Mouse (Mus musculus): ENCODE measurements at regions not wholly inside any gene's neighbourhood (a gene's known extent, or its start where the extent isn't known, plus 50 kb on each side); places are given as distances from the start of the nearest gene placed in this dataset.

DNA sequence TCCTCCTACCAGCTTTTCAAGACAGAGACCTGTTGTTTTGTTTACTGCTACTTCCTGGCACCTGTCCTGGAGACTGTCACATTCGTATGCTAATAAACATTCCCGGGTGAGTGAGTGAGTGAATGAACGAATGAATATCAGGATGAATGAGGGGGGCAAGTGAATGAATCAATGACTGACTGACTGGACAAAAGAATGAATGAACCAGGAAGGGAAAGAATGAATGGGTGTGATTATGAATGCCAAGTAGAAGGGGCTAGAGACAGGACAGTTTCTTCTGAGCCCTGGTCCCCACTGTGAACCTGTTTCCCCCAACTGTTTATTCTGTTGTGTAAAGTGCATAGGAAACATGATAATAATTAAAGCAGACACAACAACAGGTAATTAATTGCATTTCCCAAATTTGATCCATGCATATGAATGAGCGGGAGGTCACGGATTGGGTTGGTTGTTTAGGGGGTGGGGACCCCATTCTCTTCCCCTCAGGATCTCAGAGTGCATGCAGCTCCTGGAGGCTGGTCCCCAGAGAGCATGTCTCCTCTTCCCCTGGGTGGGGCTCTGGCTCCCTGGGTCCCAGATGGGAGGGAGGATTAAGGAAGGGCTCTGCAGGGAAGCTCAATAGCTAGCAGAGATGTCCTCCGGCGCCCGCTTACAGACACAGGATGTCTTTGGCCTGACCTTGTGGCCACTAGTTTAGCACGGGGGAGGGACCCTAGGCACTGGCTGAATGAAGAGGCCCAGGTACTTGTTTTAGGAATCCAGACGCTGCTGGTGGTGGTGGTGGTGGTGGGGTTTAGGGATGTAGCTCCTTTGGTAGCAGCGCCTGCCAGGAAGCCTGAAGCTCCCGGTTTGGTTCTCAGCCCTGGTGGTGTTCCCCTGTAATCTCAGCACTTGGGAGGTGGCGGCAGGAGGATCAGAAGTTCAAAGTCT lies 65.4 kb upstream of the Casz1 start:
- no peak overlapping the region for H3K4me3 ChIP-seq (ENCODE audit: low read depth, low read length)
- no peaks in the 10 kb centered on the region for H3K36me3 ChIP-seq (ENCODE audit: insufficient read depth)
- H3K27ac ChIP-seq (ENCODE audit: low read depth, low read length), result no peak overlapping the region
- 27% methylated on average over 13 of the region's 13 CpGs for WGBS
- H3K4me1 ChIP-seq (ENCODE audit: insufficient read depth), result no peaks in the 10 kb centered on the region
- DNase-seq, result no peak
- H3K9me3 ChIP-seq (ENCODE audit: low read length), result no peaks in the 10 kb centered on the region
- H3K27me3 ChIP-seq (ENCODE audit: insufficient read depth, low read length), result 0 out of 2 replicates have a peak, but pooled peaks cover 7% of the 10 kb centered on the region
- no peak for ATAC-seq
- no peak overlapping the region for H3K9ac ChIP-seq
- H3K4me2 ChIP-seq (ENCODE audit: low read depth), result no peak overlapping the region
- no peak for TF ChIP-seq CTCF (IDR thresholded peaks at IDR 0.05; ENCODE audit: low read depth)

DNA sequence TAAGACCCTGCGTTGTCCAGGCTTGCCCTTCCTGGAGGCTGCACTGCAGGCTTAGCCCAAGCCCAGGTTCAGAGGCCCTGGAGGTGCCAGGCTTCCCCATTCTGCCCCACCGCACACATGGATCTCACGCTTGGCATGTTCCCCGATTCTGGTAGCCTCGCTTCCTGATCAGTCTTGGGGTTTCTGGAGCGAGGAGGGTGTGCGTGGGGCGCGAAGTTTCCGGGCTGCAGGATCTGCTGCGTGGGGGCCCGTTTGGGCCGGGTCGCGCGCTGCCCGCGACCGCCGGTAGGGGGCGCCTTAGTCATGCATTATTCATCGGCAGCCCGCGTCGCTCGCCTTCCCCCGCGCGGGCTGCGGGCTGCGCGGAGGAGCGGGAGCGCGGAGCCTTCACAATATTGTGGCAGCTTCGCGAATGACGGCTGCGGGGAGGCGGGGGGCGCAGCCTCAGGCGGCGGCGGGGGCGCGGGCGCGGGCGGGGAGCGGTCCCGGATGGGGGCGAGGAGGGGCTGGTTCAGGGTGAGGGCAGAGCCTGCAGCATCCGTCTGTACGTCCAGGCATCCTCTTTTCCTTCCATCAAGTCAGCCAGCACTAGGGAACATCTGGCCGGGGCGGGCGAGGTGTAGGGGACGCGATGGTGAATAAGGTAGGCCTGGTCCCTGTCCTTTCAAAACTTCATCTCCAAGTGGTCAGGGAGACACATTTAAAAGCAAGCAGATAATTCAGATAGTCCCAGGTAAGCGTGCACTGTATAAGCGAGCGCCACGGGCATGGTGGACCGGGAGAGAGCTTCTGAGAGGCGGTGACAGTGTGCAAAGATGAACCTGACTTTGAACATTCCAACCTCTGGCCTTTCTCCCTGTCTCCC lies 61.4 kb upstream of the Casz1 start:
- Histone ChIP-seq H3K36me3 (ENCODE audit: insufficient read depth) (no peaks in the 10 kb centered on the region), H3K27me3 (ENCODE audit: insufficient read depth, low read length) (peaks cover 7% of the 10 kb centered on the region; the same call in 1 of the 2 replicates), H3K9ac (peak overlapping the region; percentile 35; the same call in 1 of the 2 replicates), H3K4me3 (ENCODE audit: low read depth, low read length) (peak overlapping the region; percentile 33), H3K9me3 (ENCODE audit: low read length) (no peaks in the 10 kb centered on the region), H3K4me1 (ENCODE audit: insufficient read depth) (no peaks in the 10 kb centered on the region), H3K4me2 (ENCODE audit: low read depth) (peak overlapping the region; percentile 65), H3K27ac (ENCODE audit: low read depth, low read length) (no peak overlapping the region)
- peak; percentile 87 for DNase-seq
- peak; percentile 86 for TF ChIP-seq CTCF (IDR thresholded peaks at IDR 0.05; ENCODE audit: low read depth)
- ATAC-seq, result peak; percentile 93
- WGBS, result 5% methylated on average over 56 of the region's 65 CpGs

DNA sequence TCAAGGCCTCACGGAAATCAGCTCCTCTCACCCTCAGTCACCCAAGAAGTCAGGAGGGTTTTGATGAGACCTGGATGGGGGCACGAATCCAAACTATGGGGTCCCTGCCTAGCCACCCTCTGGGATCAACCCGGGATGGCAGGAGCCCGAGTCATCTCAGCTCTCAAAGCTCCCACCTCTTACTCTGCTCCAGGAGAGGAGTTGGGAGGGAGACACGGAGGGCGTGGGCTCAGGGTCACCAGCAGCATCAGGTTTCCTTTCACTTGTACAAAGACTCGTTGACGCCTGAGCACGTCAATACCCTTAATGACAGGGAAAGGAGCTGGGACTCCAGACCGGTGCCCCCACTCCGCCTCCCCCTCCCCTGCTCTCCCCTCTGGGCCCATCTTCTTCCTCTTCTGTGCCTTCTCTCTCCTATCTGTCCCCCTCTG lies 60.8 kb upstream of the Casz1 start:
- no peak for DNase-seq

DNA sequence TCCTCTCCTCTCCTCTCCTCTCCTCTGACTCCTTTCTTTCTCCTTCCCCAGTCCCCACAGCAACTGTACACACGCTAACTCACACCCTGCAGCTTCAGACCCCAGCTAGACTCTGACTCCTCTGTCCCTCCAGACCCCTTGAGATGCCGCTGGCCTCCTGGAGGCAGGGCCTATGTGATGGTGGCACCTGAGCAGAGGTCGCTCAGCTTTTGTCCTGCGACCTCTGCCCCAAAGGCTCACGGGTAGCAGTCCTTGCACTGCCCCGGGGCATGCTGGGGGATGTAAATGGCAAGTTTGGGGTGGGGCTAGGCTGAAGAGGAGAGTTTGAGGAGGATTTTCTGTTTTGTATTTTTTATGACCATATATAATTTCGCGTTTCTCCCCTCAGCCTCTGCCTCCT lies 60.2 kb upstream of the Casz1 start:
- Histone ChIP-seq H3K4me3 (ENCODE audit: low read depth, low read length) (no peak overlapping the region), H3K4me1 (ENCODE audit: insufficient read depth) (no peaks in the 10 kb centered on the region), H3K9ac (no peak overlapping the region), H3K36me3 (ENCODE audit: insufficient read depth) (no peaks in the 10 kb centered on the region), H3K4me2 (ENCODE audit: low read depth) (no peak overlapping the region), H3K9me3 (ENCODE audit: low read length) (no peaks in the 10 kb centered on the region), H3K27me3 (ENCODE audit: insufficient read depth, low read length) (peaks cover 7% of the 10 kb centered on the region; the same call in 1 of the 2 replicates), H3K27ac (ENCODE audit: low read depth, low read length) (no peak overlapping the region)
- no peak for TF ChIP-seq CTCF (IDR thresholded peaks at IDR 0.05; ENCODE audit: low read depth)
- ATAC-seq (no peak), DNase-seq (no peak)
- WGBS, result 56% methylated on average over 8 of the region's 8 CpGs

More for the DNA sequence above, 60.8 kb upstream of the Casz1 start:
- Histone ChIP-seq H3K4me1 (ENCODE audit: insufficient read depth) (no peaks in the 10 kb centered on the region), H3K27me3 (ENCODE audit: insufficient read depth, low read length) (peaks cover 7% of the 10 kb centered on the region; the same call in 1 of the 2 replicates), H3K4me3 (ENCODE audit: low read depth, low read length) (no peak overlapping the region), H3K36me3 (ENCODE audit: insufficient read depth) (no peaks in the 10 kb centered on the region), H3K27ac (ENCODE audit: low read depth, low read length) (no peak overlapping the region), H3K9me3 (ENCODE audit: low read length) (no peaks in the 10 kb centered on the region), H3K4me2 (ENCODE audit: low read depth) (peak overlapping the region; percentile 65; the same call in 1 of the 2 replicates), H3K9ac (no peak overlapping the region)
- 20% methylated on average over 11 of the region's 11 CpGs for WGBS
- no peak for ATAC-seq
- TF ChIP-seq CTCF (IDR thresholded peaks at IDR 0.05; ENCODE audit: low read depth), result no peak

DNA sequence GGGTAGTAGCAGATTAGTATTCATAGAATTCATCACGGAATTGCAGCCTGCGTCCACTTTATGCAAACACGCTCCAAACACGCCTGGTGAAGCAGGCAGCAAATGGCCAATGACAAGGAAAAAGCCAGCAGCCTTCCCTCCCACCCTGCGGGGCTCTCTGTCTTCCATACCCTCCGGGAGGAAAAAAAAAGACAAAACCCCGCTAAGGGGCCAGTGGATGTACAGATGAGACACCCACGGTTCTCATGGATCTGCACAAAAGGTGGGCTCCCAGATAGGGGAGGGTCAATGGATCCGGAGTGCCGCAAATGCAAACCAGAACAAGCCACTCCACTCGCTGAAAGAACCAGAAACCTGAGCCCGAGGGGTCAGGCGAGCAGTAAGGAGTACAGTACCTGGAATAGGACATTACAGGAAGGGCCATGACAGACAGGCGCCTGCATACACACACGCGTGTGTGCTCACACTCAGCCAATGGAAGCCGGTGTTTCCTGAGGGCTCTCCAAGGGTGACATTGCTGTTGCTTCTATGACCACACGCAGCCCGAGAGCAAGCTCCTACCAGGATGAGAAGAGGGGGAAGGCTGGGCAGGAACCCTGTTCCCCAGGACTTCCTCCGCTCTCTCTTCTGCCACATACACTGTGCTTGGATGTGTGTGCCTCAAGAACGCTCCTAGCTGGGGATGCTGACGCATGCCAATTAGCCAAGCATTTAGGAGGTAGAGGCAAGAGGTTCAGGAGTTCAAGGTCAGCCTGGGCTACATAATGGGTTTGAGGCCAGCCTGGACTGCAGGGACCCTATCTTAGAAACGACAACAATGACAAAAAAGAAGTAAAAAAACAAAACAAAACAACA lies 57.5 kb upstream of the Casz1 start:
- no peak for ATAC-seq
- H3K27ac ChIP-seq (ENCODE audit: low read depth, low read length), result no peak overlapping the region
- no peaks in the 10 kb centered on the region for H3K9me3 ChIP-seq (ENCODE audit: low read length)
- WGBS, result 55% methylated on average over 23 of the region's 23 CpGs
- DNase-seq, result no peak
- TF ChIP-seq CTCF (IDR thresholded peaks at IDR 0.05; ENCODE audit: low read depth), result no peak
- H3K9ac ChIP-seq, result no peak overlapping the region
- no peaks in the 10 kb centered on the region for H3K36me3 ChIP-seq (ENCODE audit: insufficient read depth)
- no peak overlapping the region for H3K4me2 ChIP-seq (ENCODE audit: low read depth)
- H3K4me3 ChIP-seq (ENCODE audit: low read depth, low read length), result no peak overlapping the region
- no peaks in the 10 kb centered on the region; the same call in 1 of the 2 replicates for H3K27me3 ChIP-seq (ENCODE audit: insufficient read depth, low read length)
- H3K4me1 ChIP-seq (ENCODE audit: insufficient read depth), result no peaks in the 10 kb centered on the region

DNA sequence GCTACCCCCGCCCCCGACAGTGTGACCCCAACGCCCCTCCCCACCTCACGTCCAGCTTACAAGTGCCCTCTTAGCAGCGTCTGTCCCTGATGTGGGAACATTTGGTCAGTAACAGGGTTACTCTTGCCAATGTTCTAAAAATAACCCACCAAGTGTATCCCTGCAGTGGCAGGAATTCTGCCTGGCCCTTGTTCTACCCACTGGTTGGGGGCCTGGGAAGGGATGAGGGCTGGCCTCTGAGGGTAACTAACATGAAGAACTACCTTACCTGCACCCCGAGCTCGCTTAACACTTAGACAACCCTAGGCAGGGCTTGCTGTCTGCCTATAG lies 56.9 kb upstream of the Casz1 start:
- H3K27me3 ChIP-seq (ENCODE audit: insufficient read depth, low read length), result no peaks in the 10 kb centered on the region; the same call in 1 of the 2 replicates
- H3K36me3 ChIP-seq (ENCODE audit: insufficient read depth), result no peaks in the 10 kb centered on the region
- no peaks in the 10 kb centered on the region for H3K9me3 ChIP-seq (ENCODE audit: low read length)
- no peak for TF ChIP-seq CTCF (IDR thresholded peaks at IDR 0.05; ENCODE audit: low read depth)
- no peak overlapping the region for H3K4me3 ChIP-seq (ENCODE audit: low read depth, low read length)
- no peak overlapping the region for H3K4me2 ChIP-seq (ENCODE audit: low read depth)
- H3K9ac ChIP-seq, result no peak overlapping the region
- ATAC-seq, result no peak
- WGBS, result 78% methylated on average over 7 of the region's 7 CpGs
- DNase-seq, result no peak
- H3K27ac ChIP-seq (ENCODE audit: low read depth, low read length), result no peak overlapping the region
- H3K4me1 ChIP-seq (ENCODE audit: insufficient read depth), result no peaks in the 10 kb centered on the region
